8 mouse cellular contexts compared by ENCODE assay signal in the genomic region with DNA sequence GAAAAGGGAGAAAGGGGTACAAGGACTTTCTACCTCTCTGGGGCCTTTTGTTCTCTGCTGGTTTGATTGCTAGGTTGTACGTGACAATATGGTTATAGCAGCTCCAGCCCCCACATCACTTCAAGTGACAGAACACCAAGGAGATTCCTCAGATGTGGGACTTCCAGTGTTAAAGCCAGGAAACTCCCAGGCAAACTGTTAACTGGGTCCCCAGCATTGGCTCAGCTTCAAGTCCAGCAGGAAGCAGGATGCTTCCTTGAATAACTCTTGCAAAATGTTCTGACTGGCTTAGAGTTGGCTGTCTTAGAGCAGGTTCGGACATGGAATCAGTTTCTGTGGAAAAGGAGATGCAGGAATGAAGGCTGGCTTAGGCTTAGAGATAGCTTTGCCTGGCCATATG. TPM values are rescaled to one million over a fixed set of nuclear protein-coding genes. Genes with fewer than 3 reads are reported as not detected.
A peak's percentile ranks its signal among the peaks of the same experiment; 100 is the strongest.
DNase-seq lines count a peak whose midpoint lies in the region; ATAC-seq lines count a peak whose summit lies in the region.
"Had no signal": no experiment of that assay in that cellular context is flagged by ENCODE, and none has a peak within 500 bp of the region (broad histone marks: within the 10 kb centered on the region; RNA-seq: fewer than 3 reads in every experiment).

No protein-coding gene starts in this region.

- DNase-seq in right cerebral cortex, adult 18-20 months = peak; percentile 67
- DNase-seq in right cerebral cortex, postnatal 4 days = no peak
- DNase-seq in heart, adult 8-10 months (ENCODE audit: low spot score) = peak; percentile 77
- peak; percentile 71 for DNase-seq in kidney, postnatal 10 days
- DNase-seq in skeletal muscle tissue, adult 2 months (ENCODE audit: low read depth, low spot score) = peak; percentile 42
- DNase-seq in cerebellum, adult 9-10 months = no peak

- no peak for ATAC-seq in granulocyte monocyte progenitor cell, adult 5-6 weeks (replicated peaks; ENCODE audit: poor library complexity, severe bottlenecking)
- ATAC-seq: Patski had no signal

RNA-seq across cellular contexts. Expression of a gene that starts 47.3 kb away (rescaled TPM):
- 1 to 10 TPM; 1.1 to 1.9 (median 1.9) TPM for total RNA-seq in heart, adult 8-10 months (2022)
- total RNA-seq in granulocyte monocyte progenitor cell, adult 5-6 weeks (2014; fragmentation: Nextera tagmentation) = not detected in 2 replicates
- total RNA-seq in granulocyte monocyte progenitor cell, adult 5-6 weeks (2017) = not detected in 2 replicates

Comparison
In these comparisons a context has a peak if more than half of its experiments do, and no peak if none do; other contexts are left out.
1. DNase-seq: peak in right cerebral cortex, adult 18-20 months (single experiment), heart, adult 8-10 months (single experiment), kidney, postnatal 10 days (single experiment) and skeletal muscle tissue, adult 2 months (single experiment); none in right cerebral cortex, postnatal 4 days (single experiment) and cerebellum, adult 9-10 months (single experiment).